31 mouse cellular contexts compared by ENCODE assay signal in the genomic region with DNA sequence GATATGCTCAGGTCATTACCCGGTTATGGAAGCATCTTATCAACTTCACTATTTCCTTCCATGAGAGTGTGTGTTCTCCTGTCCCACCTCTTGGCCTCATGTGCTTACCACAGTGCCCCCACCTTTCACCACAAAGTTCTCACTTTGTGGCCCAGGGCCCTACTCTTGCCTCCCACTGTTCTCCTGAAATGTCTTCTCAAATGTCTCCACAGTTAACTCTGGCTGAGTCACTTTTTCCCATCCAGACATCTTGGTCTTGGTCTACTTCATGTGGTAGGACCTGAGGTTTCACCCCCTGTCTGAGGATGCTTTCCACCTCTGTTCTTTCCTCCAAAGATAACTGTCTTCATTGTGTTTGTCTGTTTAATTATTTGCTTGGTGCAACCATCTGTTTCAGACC.
A peak's percentile ranks its signal among the peaks of the same experiment; 100 is the strongest.
DNase-seq lines count a peak whose midpoint lies in the region; ATAC-seq and TF ChIP-seq lines count a peak whose summit lies in the region.
"Had no signal": no experiment of that assay in that cellular context is flagged by ENCODE, and none has a peak within 500 bp of the region (broad histone marks: within the 10 kb centered on the region; RNA-seq: fewer than 3 reads in every experiment).

No protein-coding gene starts in this region.

- no peaks in the 10 kb centered on the region for H3K4me1 ChIP-seq in midbrain, embryonic 15.5 days
- H3K4me1 ChIP-seq: forebrain, embryonic 12.5 days; forebrain, embryonic 15.5 days; hindbrain, embryonic 10.5 days; hindbrain, embryonic 13.5 days had no signal

- H3K27me3 ChIP-seq in Patski: no peaks in the 10 kb centered on the region
- H3K27me3 ChIP-seq in midbrain, embryonic 15.5 days (replicated peaks): no peaks in the 10 kb centered on the region
- H3K27me3 ChIP-seq: embryonic facial prominence, embryonic 13.5 days; forebrain, embryonic 12.5 days; forebrain, embryonic 15.5 days had no signal

- CTCF ChIA-PET in Patski (lab: Charles Lee): no interaction called here

- H3K4me2 ChIP-seq in midbrain, embryonic 15.5 days: no peak overlapping the region
- H3K4me2 ChIP-seq: embryonic facial prominence, embryonic 13.5 days; forebrain, embryonic 12.5 days; forebrain, embryonic 15.5 days; heart, embryonic 12.5 days; heart, embryonic 15.5 days; hindbrain, embryonic 13.5 days had no signal

- H3K9ac ChIP-seq in midbrain, embryonic 15.5 days: no peak overlapping the region
- H3K9ac ChIP-seq: embryonic facial prominence, embryonic 13.5 days; forebrain, embryonic 12.5 days; forebrain, embryonic 15.5 days; heart, embryonic 12.5 days; heart, embryonic 15.5 days; hindbrain, embryonic 13.5 days had no signal

- no peak for TF ChIP-seq CTCF in Patski (IDR thresholded peaks at IDR 0.05)

- H3K27ac ChIP-seq in midbrain, embryonic 15.5 days: no peak overlapping the region
- H3K27ac ChIP-seq: embryonic facial prominence, embryonic 10.5 days; embryonic facial prominence, embryonic 13.5 days; forebrain, embryonic 12.5 days; forebrain, embryonic 15.5 days; heart, embryonic 15.5 days; hindbrain, embryonic 10.5 days; hindbrain, embryonic 13.5 days had no signal

- 88% methylated on average over 1 of the region's 1 CpGs for WGBS in midbrain, embryonic 15.5 days

- DNase-seq in 416B (ENCODE audit: low read depth) (peak; percentile 87), Patski (ENCODE audit: low read depth, low spot score) (peak; percentile 73)
- DNase-seq in left cerebral cortex, adult 9 months (ENCODE audit: low spot score in 2 of 2): no peak
- no peak for DNase-seq in thymus, postnatal 4 days
- no peak for DNase-seq in cerebellum, adult 18-20 months
- DNase-seq: adrenal gland, adult 2 months; adrenal gland, postnatal 14 days; cerebellum, adult 11 months; cerebellum, adult 8-10 months; cerebellum, postnatal 25 days; embryo, embryonic 11 days; gastrocnemius, postnatal 25 days; heart, adult 18-20 months; heart, postnatal 10 days; heart, postnatal 36 days; kidney, adult 11 months; kidney, adult 8-10 months had no signal

- no peak overlapping the region for H3K4me3 ChIP-seq in midbrain, embryonic 15.5 days
- H3K4me3 ChIP-seq: embryonic facial prominence, embryonic 10.5 days; embryonic facial prominence, embryonic 13.5 days; erythroblast, embryonic 14.5 days; forebrain, embryonic 12.5 days; forebrain, embryonic 15.5 days; heart, embryonic 12.5 days; heart, embryonic 15.5 days; hindbrain, embryonic 10.5 days; hindbrain, embryonic 13.5 days had no signal

- in situ Hi-C loops in Patski (cut with MboI; ENCODE audit: low pct_unique_long_range_greater_than_20kb): no loop called here

- H3K9me3 ChIP-seq in midbrain, embryonic 15.5 days: no peaks in the 10 kb centered on the region
- H3K9me3 ChIP-seq: embryonic facial prominence, embryonic 10.5 days; embryonic facial prominence, embryonic 13.5 days; forebrain, embryonic 12.5 days; forebrain, embryonic 15.5 days; G1E; heart, embryonic 12.5 days; heart, embryonic 15.5 days; hindbrain, embryonic 10.5 days; hindbrain, embryonic 13.5 days had no signal

- no peaks in the 10 kb centered on the region for H3K36me3 ChIP-seq in midbrain, embryonic 15.5 days (replicated peaks)
- H3K36me3 ChIP-seq: embryonic facial prominence, embryonic 10.5 days; embryonic facial prominence, embryonic 13.5 days; forebrain, embryonic 12.5 days; forebrain, embryonic 15.5 days; heart, embryonic 12.5 days; heart, embryonic 15.5 days; hindbrain, embryonic 10.5 days; hindbrain, embryonic 13.5 days had no signal

- ATAC-seq in CD4-positive, CD25-positive, alpha-beta regulatory T cell, adult 4 months: peak; percentile 38
- ATAC-seq in Patski: peak; percentile 44
- ATAC-seq in inflammation-experienced regulatory T-cells, adult 6 months: peak; percentile 56
- ATAC-seq in midbrain, embryonic 15.5 days (replicated peaks): no peak
- ATAC-seq: forebrain, embryonic 15.5 days; hindbrain, embryonic 16.5 days had no signal

- POLR2A ChIA-PET in Patski (lab: Charles Lee): no interaction called here

Comparison
In these comparisons a context has a peak if more than half of its experiments do, and no peak if none do; other contexts are left out.
1. DNase-seq: peak in 416B (single experiment) and Patski (single experiment); none in left cerebral cortex, adult 9 months (0 of 2), thymus, postnatal 4 days (single experiment) and cerebellum, adult 18-20 months (0 of 2).